Mouse (Mus musculus) intestine, embryonic 16.5 days (tissue): ENCODE measurements around the gene Csgalnact2. TPM values are rescaled to one million over a fixed set of nuclear protein-coding genes. Genes with fewer than 3 reads are reported as not detected.

Source experiments
- microRNA-seq: library from miRNA; unstranded; fragments of <30 nt; microRNA quantifications from one replicate; pipeline ENCODE4, GENCODE M21; 2016
- polyA plus RNA-seq: library from polyadenylated mRNA; unstranded; fragments of >200 nt; fragmentation: Nextera tagmentation; extraction: Ambion mirVana; gene quantifications from 2 replicates; pipeline ENCODE4 v1.2.1, GENCODE M21; 2015

The Csgalnact2 gene
- polyA plus RNA-seq, 1 experiment from 2014 or later = 9.3 TPM

Small RNA genes lying within 50 kb of the gene (microRNA-seq; reads per million reads assigned to microRNA genes)
- not detected for gene Mir7044

Other genes with a start within 250 kb of the Csgalnact2 start
- 751 and 822 TPM in 2 replicates for gene Hnrnpf, start 238.8 kb downstream of the Csgalnact2 start, polyA plus RNA-seq
- 1.2 and 2.0 TPM in 2 replicates for gene Fxyd4, start 201.4 kb downstream of the Csgalnact2 start, polyA plus RNA-seq
- 0.21 and 0.37 TPM in 2 replicates for gene Rasgef1a, start 127.7 kb downstream of the Csgalnact2 start, polyA plus RNA-seq
- 11.0 and 12.3 TPM in 2 replicates for gene Ret, start 58.6 kb upstream of the Csgalnact2 start, polyA plus RNA-seq